Mouse (Mus musculus): ENCODE measurements around the gene Scaf1.

Scaf1 gene

GRCm38 (mm10) chr7:45043307-45043706, 27.1 kb upstream of the Scaf1 start:
- DNase-seq, result no peak

- no peak for DNase-seq
These were observed 24.7 kb upstream of the Scaf1 start for GRCm38 (mm10) chr7:45040851-45041250.

- DNase-seq, result no peak
These were observed 22.2 kb upstream of the Scaf1 start for GRCm38 (mm10) chr7:45038411-45038810.

DNA sequence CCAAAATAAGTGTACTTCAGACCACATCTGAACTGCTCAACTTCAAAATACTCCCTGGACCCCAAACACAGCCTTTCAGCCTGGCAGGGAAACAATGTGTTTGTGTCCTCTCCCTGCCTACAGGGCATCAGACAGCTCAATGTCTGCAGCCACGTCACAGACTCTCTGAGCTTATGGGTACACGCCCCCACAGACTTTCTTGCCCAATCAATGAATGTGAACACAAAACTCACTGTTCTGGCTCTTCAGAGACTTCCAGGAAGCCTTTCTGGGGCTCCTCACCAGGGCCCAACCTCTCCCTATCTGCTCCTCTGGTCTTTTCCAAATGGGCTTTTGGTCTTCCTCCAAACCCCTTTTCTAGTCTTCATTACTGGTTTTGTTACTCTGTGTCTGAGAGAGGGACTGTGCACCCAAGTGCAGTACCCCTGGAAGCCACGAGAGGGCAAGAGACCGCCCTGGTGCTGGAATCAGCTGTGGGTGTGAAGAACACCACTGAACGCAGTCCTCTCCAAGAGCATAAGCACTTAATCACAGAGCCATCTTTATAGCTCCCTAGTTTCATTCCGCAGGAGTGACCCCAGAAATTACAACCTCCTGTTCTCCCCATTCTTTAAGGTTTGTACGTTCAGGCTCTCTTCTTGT, 21.7 kb upstream of the Scaf1 start:
- peak; percentile 78 for DNase-seq

DNA sequence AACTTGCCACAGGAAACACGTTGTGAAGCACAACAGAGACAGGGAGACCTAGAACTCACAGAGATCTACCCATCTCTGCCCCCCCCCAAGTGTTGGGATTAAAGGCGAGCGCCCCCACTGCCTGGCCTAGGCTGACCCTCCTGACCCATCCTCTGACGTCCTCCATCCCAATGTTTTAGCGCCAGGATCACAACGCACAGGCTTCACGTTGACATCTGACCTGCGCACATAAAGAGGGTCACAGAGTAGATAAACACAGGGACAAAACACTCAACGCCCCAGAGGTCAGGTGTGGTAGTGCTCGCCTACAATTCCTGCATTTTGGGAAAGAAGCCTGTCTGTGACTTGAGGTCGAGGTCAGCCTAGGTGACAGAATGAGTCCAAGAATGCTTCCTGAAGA, 20.5 kb upstream of the Scaf1 start:
- no peak for DNase-seq

- DNase-seq, result no peak
These were observed 19.5 kb upstream of the Scaf1 start for GRCm38 (mm10) chr7:45035631-45036030.

GRCm38 (mm10) chr7:45033722-45034359, 17.7 kb upstream of the Scaf1 start:
- no peak for DNase-seq

DNA sequence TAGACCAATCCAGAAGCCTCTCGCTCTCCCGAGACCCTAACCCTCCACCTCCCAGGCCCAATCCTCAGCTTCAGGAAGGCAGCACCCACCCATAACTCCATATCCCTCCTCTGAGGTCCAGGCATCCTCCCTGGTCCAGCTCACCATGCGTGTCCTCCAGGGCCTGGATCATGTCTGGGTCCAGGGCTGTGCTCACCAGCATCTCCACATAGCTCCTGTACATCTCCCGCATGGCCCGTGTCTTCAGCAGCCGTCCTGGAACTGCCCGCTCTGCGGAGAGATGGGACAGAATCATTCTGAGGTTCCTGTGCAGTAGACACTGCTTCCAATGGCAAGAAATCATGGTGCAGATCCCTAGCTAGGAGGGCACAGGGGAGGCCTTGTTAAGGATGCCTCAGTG, 14.7 kb upstream of the Scaf1 start:
- DNase-seq, result no peak

DNA sequence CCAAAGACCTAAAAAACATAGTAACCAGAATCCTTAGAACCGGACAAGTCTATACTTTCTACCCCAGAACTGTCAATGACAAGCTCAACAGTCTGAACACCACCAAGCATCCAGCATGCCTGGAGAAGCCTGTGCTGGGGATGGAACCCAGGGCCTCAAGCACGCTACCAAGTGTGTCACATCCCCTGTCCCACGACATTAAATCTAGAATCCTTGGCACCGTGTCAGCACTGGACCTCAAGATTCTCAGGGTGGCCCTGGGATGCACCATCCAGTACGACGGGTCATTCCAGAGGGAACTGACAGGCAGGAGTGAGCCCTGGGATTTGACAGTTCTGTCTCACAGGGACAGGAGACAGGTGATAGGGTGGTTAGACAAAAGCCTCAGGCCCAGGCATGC, 13.8 kb upstream of the Scaf1 start:
- DNase-seq, result no peak

- DNase-seq, result no peak
These were observed 12.2 kb upstream of the Scaf1 start for GRCm38 (mm10) chr7:45028351-45028750.

GRCm38 (mm10) chr7:45027761-45028160, 11.6 kb upstream of the Scaf1 start:
- no peak for DNase-seq

DNA sequence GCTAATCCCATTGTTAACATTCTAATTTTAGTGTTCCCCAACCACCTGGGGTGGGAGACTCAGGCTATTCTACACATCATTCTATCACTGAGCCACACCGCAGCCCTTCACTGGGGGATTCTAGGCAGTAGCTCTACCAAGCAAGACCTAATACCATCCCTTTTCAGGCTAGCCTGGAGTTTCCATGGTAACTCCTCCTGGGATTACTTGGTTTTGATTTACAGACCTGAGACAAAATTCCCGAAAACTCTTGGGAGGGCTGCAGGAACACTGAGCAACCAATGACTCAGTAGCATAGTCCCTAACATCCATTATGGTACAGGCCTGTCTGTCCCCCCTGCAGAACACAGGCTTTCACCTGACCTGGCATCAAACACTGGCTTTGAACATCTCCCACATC, 10.1 kb upstream of the Scaf1 start:
- DNase-seq, result no peak

GRCm38 (mm10) chr7:45025601-45026220, 9.5 kb upstream of the Scaf1 start:
- peak; percentile 7 for DNase-seq

DNA sequence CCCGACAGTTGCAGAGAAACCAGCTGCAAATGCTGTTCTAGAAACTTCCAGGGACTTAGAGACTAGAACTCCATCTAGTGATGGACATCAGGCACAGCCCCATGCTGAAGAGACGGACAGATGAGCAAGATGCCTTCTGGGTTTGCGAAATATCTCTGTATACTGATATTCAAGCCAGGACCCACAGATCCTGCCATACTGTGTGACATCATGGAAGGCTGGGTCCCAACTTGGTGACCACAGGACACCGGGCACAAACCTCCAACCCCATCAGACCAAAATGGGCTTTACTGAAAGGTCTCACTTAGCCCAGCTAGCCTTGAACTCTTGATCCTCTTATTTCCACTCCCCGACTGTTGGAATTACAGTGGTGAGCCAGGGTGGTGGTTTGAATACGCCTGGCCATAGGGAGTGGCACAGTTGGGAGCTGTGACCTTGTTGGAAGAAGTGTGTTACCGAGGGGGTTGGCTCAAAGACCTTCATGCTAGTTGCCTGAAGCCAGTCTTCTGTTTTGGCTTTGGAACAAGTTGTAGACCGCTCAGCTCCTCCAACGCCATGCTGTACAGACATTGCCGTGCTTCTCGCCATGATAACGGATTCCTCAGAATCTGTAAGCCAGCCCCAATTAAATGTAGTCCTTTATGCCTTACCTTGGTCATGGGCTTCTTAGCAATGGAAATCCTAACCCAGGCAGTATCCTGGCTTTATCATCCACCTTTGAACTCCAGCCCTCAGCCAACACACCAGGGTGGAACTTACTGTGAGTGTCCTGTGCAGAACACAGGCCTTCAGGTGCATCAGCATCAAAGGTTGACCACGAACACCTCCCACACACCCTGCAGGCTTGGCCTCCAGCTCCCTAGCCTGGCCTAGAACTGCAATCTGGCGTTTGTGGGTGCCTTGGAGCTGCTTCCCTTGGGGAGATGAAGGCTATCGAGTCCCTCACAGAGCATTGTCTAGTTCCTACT, 8.4 kb upstream of the Scaf1 start:
- peak; percentile 16 for DNase-seq

GRCm38 (mm10) chr7:45023711-45024110, 7.5 kb upstream of the Scaf1 start:
- DNase-seq, result peak; percentile 48

GRCm38 (mm10) chr7:45020225-45020624, 4.1 kb upstream of the Scaf1 start:
- no peak for DNase-seq

GRCm38 (mm10) chr7:45019031-45019571, 2.9 kb upstream of the Scaf1 start:
- DNase-seq, result peak; percentile 79

- peak; percentile 94 for DNase-seq
These were observed 1.3 kb upstream of the Scaf1 start, which contains the start of gene Rras for GRCm38 (mm10) chr7:45017242-45018061. Gene Rras, plus strand, starts transcription at chr7:45017961.

DNA sequence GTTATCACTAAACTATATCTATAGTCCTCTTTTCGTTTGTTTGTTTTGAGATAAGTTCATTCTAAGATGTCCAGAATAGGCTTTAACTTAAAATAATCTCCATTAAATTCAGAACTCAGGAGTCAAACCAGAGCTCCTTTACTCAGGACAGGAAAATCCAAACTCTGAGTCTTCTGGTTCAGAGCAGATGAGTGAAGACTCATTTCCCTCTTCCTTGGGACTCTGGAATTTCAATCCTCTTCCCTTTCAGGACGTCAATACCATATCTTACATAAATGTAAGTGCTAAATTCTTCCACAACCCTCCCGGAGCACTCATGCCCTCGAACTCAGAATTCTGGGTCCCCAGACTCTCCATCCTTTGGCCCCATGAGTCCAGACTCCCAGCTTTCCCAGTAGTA, 598 bp upstream of the Scaf1 start:
- DNase-seq, result no peak

- DNase-seq, result no peak
These were observed 713 bp downstream of the Scaf1 start for GRCm38 (mm10) chr7:45015344-45015956.

- DNase-seq, result no peak
These were observed 2.1 kb downstream of the Scaf1 start for GRCm38 (mm10) chr7:45014096-45014451.
